Mouse (Mus musculus) left cerebral cortex, postnatal 36 days (tissue): ENCODE measurements around the gene Nckap5. TPM values are rescaled to one million over a fixed set of nuclear protein-coding genes. Genes with fewer than 3 reads are reported as not detected.
"Not testable (repeated sequence)": the region's sequence is repeated elsewhere in the genome, so short reads cannot be mapped to it uniquely, and the experiment has no call there.

Source experiments
- DNase-seq, 2 experiments: peaks; one replicate each; pipeline ENCODE4 v3.0.0; 2021 to 2022; ENCODE audit warnings: low spot score in 2 of 2, mixed read lengths in 1 of 2
- intact Hi-C: fragments of 180-260 bp; cut with DNase I; formaldehyde crosslinking; loops from one replicate; pipeline ENCODE4 v1.15.1; 2025
- total RNA-seq, 2 experiments: library from RNA; stranded (reverse); gene quantifications; 2 replicates each; pipeline ENCODE4 v1.2.3; 2021

The Nckap5 gene
- total RNA-seq, 2 experiments from 2014 or later = 4.3 to 8.5 TPM

DNA sequence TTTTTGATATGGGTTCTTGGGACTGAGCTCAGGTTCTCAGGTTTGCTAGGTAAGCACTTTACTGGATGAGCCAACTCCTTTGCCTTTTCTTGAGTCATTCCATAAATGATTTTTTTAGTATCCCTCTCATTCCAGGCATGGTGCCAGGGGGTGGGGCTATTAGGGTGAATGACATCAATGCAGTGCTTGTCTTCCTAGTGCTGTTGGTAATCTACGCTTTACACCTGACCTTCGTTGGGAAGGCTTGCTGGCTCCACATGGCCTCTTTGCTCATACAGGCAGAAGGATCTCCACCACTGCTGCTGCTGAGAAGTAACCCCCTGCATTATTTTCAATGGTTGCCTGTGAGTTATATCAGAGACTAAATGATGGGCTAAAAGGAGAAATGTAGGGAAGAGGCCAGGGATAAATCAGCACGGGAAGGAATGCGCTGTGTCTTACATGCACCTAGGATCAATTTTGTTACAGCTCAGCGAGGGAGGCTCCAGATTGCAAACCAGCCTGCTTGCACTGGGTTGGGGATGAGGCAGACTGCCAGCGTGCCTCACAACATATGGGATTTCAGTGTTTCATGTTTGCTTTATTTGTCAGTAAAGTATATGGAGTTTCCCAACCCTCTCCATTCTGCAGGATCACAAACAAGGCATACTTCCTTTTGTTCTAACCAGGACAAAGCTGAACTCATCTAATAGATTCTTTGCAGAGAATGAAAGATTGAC lies 676.9 kb downstream of the Nckap5 start:
- DNase-seq = peak; percentile 67 to 77
- intact Hi-C loops = no loop called here

DNA sequence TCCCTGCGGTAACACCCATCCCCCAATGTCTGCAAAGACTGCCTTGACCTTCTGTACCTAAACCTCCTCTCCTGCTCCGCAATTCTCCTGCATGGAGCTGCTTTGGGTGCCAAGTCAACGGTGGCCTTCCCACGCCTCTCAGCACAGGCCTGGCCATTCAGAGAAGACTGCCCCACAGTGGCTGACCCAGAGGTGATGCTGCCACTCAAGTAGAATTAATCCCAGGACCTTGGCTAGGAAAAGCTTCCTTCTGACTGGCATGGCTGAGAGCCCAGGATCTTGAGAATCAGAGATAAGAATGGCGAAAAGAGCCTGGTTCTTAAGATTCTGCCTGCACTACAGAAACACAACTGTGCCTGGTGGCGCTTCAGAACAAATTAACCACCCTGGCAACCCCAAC lies 678.4 kb downstream of the Nckap5 start:
- DNase-seq = peak in 1 of 2 experiments; percentile 6

DNA sequence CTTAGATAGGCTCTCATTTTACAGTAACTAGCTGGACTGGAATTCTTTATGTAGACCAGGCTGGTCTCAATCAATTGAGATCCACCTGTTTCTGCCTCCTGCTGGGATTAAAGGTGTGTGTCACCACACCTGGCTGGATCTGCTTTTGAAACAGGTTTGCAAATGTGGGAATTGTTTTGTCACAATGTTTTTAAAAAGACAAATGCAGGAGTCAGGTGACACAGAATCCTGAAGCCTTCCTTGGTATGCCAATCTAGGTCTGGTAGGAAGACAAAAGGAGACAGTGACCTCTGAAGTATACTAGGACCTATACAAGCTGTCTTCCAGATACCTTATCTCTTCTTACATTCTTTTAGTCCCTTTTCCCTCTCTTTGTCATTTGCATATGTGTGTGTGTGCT lies 680.6 kb downstream of the Nckap5 start:
- DNase-seq = no peak
- intact Hi-C loops = no loop called here

More for the DNA sequence above, 678.4 kb downstream of the Nckap5 start:
- intact Hi-C loops = no loop called here

DNA sequence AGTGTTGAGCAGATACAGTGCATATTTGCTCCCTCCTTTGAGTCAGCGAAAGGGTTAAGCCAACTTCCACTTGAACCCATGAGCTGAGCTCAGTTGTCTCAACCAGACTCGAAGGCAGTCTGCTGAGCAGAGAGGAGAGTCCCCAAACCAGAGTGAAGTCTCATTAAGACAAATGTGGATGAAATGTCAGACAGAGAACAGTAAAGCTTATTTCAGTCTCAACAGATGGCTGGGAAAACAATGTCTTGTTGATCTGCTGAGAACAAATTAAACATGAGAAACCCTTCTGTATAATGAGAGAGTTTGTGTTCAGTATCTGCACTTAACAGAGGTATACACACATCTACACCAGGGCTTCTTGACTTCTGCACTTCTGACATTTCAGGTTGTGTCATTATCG lies 694.9 kb downstream of the Nckap5 start:
- intact Hi-C loops = no loop called here
- no peak for DNase-seq

DNA sequence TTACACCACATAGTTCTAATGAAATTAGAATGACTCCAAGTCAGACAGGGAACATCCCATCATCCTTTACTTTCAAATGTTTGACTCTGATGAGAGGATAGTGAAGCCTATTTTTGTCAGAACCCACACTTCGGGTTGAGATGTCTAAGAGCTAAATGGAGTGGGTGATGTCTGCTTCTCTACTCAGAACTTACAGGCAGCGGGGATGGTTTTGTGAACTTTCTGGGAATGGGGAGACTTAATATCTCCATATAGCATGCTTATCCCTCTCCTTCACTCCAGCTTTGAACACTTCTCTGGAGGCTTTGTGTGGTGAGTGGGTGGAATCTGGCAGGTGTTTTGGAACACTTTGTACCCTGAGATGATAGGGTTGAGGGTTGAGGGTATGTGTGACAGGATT lies 698.3 kb downstream of the Nckap5 start:
- intact Hi-C loops = no loop called here
- no peak for DNase-seq

DNA sequence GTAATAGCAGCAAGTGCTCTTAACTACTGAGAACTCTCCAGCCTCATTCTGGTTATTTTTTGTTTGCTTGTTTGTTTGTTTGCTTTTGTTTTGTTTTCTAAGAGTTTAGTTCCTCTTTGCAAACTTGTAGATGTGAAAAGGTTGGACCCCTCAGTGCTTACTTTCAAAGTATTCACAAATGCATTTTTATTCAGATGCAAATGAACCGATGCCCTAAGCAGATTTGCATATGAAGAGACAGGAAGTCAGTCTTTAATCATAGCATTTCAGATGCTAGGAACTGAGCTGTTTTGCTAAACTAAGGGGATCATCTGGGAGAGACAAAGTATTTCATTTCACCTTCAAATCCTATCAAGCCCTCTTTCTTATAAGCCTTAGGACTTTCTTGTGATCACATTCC lies 701.5 kb downstream of the Nckap5 start:
- intact Hi-C loops = no loop called here

DNA sequence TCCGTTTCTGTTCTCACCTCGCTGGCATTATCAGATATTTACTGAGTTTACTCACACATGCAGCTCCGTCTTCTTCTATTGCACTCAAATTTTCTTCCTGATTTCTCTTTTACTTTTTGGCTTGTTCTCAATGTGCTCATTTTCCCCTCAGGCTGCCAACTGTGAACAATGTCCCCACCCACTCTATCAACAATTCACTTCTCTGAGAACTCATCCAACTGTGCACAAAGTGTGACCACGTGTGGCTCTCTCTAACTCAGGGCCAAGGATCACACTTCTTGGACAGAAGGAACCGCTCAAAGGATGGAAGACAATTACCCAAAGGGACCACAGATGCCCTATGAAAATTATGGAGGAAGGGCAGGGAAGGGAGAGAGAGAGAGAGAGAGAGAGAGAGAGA lies 707.5 kb downstream of the Nckap5 start:
- intact Hi-C loops = no loop called here
- no peak for DNase-seq

More for the DNA sequence above, 701.5 kb downstream of the Nckap5 start:
- DNase-seq = no peak

DNA sequence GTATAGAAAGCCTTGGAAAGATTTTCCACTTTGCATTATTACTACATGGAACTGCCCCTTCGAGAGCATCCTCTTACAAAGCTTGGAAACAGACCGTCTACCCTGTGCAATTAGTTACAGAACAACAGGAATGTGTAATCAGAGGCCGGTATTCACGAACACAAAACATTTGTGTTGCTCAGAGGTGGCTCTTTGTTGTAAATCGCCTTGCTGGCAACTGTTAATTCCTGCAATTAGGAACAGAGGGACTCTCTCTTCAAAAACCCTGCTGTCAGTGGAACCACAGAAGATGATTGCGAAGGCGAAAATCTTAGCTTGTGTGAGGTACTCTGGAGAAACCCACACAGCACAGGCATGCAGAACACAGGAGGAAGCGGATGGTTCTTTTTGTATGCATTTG lies 710.1 kb downstream of the Nckap5 start:
- intact Hi-C loops = no loop called here
- DNase-seq = no peak

DNA sequence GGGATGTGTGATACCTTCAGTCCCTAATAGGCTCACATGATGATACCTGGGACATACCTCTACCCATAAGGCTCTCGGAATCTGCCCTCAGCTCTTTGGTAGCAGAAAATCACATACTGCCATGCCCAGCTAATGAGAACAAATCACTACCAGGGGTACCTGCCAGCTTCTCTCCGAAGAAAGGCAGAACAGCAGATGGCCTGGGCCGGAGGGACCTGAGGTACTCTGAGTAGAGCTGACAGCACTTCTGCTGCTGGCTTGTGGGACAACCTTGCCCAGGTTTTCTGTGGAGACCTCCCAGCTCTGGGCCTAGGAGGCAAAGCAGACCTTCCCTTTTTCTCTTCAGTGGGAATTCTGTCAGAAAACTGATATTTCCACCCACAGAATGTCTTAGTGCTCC lies 714.6 kb downstream of the Nckap5 start:
- intact Hi-C loops = no loop called here
- DNase-seq = no peak

DNA sequence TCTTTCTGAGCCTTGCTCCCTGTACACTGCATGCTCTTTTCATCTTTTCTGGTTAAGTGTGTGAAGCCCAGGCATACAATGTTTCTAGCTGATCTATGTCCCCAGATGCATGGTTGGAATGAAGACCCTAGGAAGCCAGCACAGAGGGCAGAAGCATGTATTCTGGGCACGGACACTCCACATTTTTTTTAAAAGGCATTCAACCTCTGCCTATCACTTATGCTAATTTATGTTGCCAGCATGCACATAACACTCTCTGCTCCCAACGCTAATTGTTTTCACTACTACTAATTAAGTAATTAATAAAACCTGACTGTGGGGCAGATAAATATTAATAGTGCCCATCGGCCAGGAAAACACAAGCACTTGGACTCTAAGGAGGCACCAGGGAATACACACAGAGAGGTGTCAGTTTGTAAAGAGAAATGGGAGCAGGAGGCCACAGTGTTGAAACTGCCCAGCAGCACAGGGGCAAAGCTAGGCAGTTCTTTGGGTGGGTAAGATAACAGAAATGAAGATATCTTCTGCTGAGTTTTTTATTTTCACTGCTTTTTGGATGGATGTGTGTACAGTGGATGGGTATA lies 724.8 kb downstream of the Nckap5 start:
- intact Hi-C loops = no loop called here
- no peak for DNase-seq

DNA sequence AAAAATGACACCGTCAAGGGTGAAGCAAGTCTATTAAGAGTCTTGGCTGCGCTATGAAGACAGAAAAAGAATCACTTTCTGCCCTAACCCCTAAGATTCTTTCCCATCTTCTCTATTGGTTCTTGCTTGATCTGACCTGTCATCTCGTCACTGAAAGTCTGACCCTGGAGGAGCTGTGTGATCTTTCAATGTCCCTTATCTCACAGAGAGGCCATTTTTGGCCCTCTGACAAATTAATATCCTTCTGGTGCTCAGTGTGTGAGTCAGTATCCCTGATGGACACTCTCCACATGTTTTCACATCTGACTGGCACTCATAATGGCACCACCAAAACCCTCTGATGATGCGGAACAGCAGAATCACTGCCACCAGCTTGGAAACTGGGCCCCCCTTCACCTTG lies 736.3 kb downstream of the Nckap5 start:
- no peak for DNase-seq
- intact Hi-C loops = no loop called here

DNA sequence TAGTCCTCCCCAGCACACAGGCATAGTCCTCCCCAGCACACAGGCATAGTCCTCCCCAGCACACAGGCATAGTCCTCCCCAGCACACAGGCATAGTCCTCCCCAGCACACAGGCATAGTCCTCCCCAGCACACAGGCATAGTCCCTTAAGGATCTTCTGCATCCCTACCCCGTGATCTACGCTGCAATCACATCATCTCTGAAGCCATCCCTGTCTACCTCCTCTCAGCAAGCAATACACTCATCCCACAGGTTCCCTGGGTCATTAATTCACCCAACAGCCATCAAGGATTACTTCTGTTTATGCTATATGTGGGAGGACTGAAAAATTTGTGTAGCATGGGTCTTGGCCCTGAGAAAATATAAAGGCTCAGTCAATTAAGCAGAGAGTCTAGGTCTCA lies 738.6 kb downstream of the Nckap5 start:
- intact Hi-C loops, DNase-seq: not testable (repeated sequence)

DNA sequence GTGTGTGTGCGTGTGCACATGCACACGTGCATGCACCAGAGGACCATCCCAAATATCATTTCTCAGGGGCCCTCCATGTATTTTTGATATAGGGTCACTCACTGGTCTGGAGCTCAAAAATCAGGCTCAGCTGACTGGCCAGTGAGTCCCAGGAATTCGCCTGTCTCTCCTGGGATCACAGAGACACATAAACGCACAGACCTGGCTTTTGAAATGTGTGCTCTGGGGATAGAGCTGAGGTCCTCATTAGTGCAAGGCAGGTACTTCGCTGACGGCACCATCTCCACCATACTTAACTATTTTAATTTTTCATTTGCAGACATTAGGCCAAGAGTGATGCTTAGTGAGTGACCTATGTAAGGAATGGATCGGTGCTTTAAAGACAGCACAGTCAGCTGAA lies 743.4 kb downstream of the Nckap5 start:
- intact Hi-C loops = no loop called here
- no peak for DNase-seq

DNA sequence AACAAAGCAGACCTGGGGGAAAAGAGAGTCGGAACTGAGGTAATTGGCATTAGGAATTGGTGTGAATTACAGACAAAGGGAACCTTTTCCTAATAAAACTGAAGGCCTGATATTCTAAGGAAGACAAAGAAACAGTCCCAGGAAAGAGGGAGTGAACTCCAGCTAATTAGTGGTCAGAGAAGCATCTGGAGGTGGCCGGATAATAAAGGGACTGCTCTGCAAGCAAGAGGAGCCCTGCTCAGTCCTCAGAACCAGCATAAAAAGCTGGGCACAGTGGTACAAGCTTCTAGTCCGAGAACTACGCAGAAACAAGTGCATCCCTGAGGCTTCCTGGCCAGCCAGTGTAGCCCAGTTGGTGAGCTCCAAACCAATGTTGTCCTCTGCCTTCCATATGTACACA lies 754.3 kb downstream of the Nckap5 start:
- DNase-seq = no peak
- intact Hi-C loops = no loop called here

DNA sequence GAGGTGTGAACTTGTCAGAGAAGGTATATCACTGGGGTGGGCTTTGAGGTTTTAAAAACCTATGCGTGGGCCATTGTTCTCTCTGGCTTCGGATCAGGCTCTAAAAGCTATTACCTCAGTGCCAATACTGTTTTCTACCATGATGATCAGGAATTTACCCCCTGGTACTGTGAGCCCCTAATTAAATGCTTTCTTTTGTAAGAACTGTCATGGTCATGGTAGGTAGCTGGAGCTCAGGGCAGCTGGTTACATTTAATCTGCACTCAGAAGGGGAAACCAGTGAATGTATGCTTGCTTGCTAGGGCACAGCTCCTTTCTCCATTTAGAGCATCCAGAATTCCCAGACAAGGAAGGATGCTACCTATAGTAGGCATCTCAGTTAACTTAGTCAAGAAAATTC lies 759.7 kb downstream of the Nckap5 start:
- intact Hi-C loops = no loop called here
- no peak for DNase-seq

DNA sequence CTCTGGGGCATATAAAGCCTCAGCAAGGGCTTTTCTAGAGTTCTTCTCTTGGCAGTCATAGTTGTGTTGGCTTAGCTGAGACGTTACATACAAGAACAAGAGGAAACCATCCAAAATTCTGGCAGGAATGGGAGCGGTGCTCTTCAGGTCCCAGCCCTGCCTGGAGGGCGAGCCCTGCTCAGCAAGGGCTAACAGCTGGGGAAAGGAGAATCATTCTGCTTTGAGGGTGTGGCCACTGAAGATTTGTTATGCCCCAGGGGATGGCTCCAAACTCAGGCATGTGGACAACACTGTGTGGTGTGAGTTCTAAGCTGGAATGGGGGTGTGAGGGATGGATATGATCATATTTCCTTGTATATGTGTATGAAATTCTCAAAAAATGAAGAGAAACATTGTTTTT lies 779.1 kb downstream of the Nckap5 start:
- intact Hi-C loops = no loop called here
- no peak for DNase-seq

DNA sequence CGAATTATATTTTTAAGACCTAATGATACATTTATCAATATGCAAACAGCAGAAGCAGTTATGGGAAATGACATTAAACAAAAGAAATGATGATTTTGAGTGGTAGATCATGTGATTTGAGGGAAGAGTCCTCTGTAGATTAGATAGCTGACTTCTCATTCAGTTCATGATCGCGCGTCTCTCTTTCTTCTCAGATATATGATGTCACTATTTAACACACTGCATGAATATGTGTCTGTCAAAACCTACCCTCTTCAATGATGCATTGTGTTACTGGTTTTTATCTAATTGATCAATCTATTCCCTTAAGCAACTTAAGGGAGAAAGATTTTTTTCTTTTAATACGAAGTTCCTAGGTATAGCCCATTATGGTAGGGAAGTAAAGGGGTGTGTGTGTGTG lies 787.7 kb downstream of the Nckap5 start:
- intact Hi-C loops = no loop called here
- DNase-seq = no peak

DNA sequence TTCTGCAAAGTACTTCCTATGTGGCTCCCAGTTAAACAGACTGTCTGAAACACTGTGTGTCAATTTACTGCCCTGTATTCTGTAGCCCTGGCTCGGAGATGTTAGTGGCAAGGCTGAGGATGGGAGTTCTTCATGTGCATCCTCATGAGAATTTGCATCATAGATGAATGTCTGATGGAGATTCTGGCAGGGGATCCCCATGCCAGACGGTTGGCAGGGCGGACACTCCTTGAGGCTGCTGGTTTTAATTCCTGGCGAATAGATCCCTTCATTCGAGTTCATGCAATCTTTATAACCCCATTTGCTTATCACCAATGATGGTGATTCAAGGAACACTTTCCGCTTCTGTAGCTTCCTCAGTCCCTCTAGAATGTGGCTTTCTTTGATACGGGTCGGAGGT lies 803.1 kb downstream of the Nckap5 start:
- intact Hi-C loops = no loop called here

DNA sequence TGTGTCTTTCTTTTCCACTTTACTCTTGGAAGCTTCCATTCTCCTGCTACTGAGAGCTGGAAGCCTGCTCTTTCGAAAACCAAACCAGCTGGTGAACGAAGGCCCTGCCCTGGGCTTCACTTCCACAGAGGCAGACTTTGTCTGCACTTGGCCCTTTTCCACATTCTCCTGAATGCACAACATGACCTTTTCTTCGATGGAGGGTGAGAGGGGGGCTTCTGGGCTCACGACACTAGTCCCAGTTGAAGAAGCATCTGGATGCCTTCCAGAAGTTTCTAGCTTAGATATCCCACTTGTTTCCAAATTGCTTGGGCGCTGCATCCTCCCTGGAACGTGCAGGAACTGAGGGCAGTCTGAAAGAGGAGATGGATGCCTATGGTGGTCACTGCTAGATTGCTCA lies 806.1 kb downstream of the Nckap5 start:
- peak in 1 of 2 experiments; percentile 6 for DNase-seq
- intact Hi-C loops = no loop called here

More for the DNA sequence above, 803.1 kb downstream of the Nckap5 start:
- no peak for DNase-seq

DNA sequence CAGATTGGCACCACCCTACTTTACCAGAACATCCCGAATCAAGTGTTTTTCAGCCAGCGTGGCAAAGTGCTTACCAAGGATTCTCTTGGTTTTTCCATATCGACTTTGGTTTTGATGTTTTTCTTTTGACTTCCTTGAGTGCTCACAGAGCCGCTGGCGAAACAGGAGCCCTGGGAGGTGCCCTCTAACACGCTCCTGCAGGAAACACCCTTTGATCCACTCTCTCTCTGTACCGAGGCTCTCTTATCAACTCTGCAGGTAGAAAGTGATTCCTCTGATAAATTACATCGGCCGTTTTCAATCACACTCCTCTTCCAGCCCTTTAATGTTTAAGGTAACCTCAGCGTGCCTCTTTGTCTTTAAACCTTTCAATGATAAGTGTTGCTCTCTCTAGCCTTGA lies 807.6 kb downstream of the Nckap5 start:
- DNase-seq = no peak
- intact Hi-C loops = no loop called here

DNA sequence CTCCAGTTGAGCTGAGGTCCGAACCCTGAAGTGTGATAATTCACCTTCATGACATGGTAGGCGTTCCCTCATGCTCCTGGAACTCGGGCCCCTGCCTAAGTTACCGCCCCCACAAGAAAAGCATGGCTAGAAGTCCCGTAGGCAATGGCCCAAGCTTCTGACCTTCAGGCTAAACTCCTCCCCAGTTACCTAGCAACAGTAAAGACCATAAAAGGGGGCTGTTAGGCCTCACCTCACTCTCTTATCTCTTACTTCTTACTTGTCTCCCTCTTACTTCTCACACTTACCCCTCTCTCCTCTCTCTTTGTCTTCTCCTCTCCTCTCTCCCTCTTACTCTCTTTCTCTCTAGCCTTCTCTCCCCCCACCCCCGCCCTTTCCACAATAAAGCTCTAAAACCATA lies 811.9 kb downstream of the Nckap5 start:
- DNase-seq, intact Hi-C loops: not testable (repeated sequence)

DNA sequence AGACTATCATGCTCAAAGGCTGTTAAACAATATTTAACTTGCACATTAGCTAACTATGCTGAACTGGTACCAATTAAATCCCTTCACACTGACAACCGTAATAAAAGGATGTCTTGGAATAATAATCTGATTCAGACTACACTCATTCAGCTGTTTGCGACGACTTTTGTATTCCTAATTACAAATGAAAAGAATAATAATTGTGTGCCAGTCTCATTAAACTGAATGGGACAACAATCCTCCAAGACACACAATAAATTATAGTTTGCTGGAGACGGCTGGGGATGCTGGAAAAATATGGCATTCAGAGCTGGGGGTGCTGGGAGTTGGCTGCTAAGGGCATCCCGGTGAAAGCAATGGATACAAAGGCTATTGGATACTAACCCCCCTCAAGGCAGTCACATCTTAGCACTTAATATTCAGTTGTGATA lies 818.9 kb downstream of the Nckap5 start:
- intact Hi-C loops = no loop called here
- no peak for DNase-seq
